Mouse (Mus musculus) intestine, embryonic 16.5 days (tissue): ENCODE results near the gene Pgpep1l. TPM values are rescaled to one million over a fixed set of nuclear protein-coding genes. Genes with fewer than 3 reads are reported as not detected.

Source experiments
- polyA plus RNA-seq: library from polyadenylated mRNA; unstranded; fragments of >200 nt; fragmentation: Nextera tagmentation; extraction: Ambion mirVana; gene quantifications from 2 replicates; pipeline ENCODE4 v1.2.1, GENCODE M21; 2015

Pgpep1l gene
- polyA plus RNA-seq, 1 experiment from 2014 or later: not detected

Other genes starting within 250 kb of the Pgpep1l start
- 0.33 and 0.42 TPM in 2 replicates for gene Fam169b, start 9.6 kb upstream of the Pgpep1l start, polyA plus RNA-seq